Mouse (Mus musculus) heart, embryonic 15.5 days (tissue): ENCODE results near the gene Gjd2. TPM values are rescaled to one million over a fixed set of nuclear protein-coding genes. Genes with fewer than 3 reads are reported as not detected.

ENCODE experiments used
- ATAC-seq: fragments of 200-750 bp; cut with Nextera tagmentation; replicated peaks from 2 replicates; pipeline ENCODE4 v1.8.0; 2017; ENCODE audit warnings: low read depth, moderate TSS enrichment; ENCODE audit not compliant: insufficient number of reproducible peaks, insufficient read depth, low FRiP score
- H3K27ac ChIP-seq: fragments of 300-500 bp; sonication (generic); 2 replicates; pipeline ENCODE4 v1.5.1; 2015; ENCODE audit warnings: mild to moderate bottlenecking, inconsistent platforms
- H3K27me3 ChIP-seq: fragments of 300-500 bp; sonication (generic); 2 replicates; pipeline ENCODE4 v1.6.1; 2015; ENCODE audit warnings: inconsistent platforms
- H3K36me3 ChIP-seq: fragments of 300-500 bp; sonication (generic); 2 replicates; pipeline ENCODE4 v1.6.1; 2015; ENCODE audit warnings: mild to moderate bottlenecking, inconsistent platforms
- H3K4me1 ChIP-seq: fragments of 300-500 bp; sonication (generic); replicated peaks from 2 replicates; pipeline ENCODE4 v1.6.1; 2015; ENCODE audit warnings: inconsistent platforms
- H3K4me2 ChIP-seq: fragments of 300-500 bp; sonication (generic); 2 replicates; pipeline ENCODE4 v1.6.1; 2015; ENCODE audit warnings: inconsistent platforms, mild to moderate bottlenecking, moderate library complexity
- H3K4me3 ChIP-seq: fragments of 300-500 bp; sonication (generic); 2 replicates; pipeline ENCODE4 v1.5.1; 2015; ENCODE audit warnings: mild to moderate bottlenecking, inconsistent platforms
- H3K9ac ChIP-seq: fragments of 300-500 bp; sonication (generic); 2 replicates; pipeline ENCODE4 v1.6.1; 2015; ENCODE audit warnings: mild to moderate bottlenecking, inconsistent platforms
- H3K9me3 ChIP-seq: fragments of 300-500 bp; sonication (generic); replicated peaks from 2 replicates; pipeline ENCODE4 v1.6.1; 2016; ENCODE audit warnings: inconsistent platforms
- WGBS: fragments of 180-500 bp; shearing (Covaris S2); methylation state at CpG from one replicate; pipeline ENCODE4 v1.1.7; 2015; ENCODE audit warnings: mixed read lengths; 5-methylcytosine and 5-hydroxymethylcytosine counted together
- polyA plus RNA-seq: library from polyadenylated mRNA; unstranded; fragments of >200 nt; fragmentation: Nextera tagmentation; extraction: Ambion mirVana; gene quantifications from 2 replicates; pipeline ENCODE4 v1.2.1, GENCODE M21; 2015

The Gjd2 gene
- polyA plus RNA-seq, 1 experiment from 2014 or later: 0.06 TPM

- H3K27ac ChIP-seq: no peak overlapping the region
- no peak; the same call in 1 of the 2 replicates for ATAC-seq
- no peaks in the 10 kb centered on the region for H3K36me3 ChIP-seq
- H3K9ac ChIP-seq: no peak overlapping the region
- H3K9me3 ChIP-seq: no peaks in the 10 kb centered on the region
- H3K27me3 ChIP-seq: peaks cover 51% of the 10 kb centered on the region
- peaks cover 14% of the 10 kb centered on the region for H3K4me1 ChIP-seq
- peak overlapping the region; percentile 91 for H3K4me2 ChIP-seq
- H3K4me3 ChIP-seq: peak overlapping the region; percentile 53
- 3% methylated on average over 19 of the region's 19 CpGs for WGBS
Measured at GRCm38 (mm10) chr2:114012749-114013211, 639 bp downstream of the Gjd2 start.

- H3K4me1 ChIP-seq: peaks cover 14% of the 10 kb centered on the region
- no peak for ATAC-seq
- peaks cover 43% of the 10 kb centered on the region for H3K27me3 ChIP-seq
- no peaks in the 10 kb centered on the region for H3K36me3 ChIP-seq
- 39% methylated on average over 4 of the region's 4 CpGs for WGBS
- H3K9me3 ChIP-seq: no peaks in the 10 kb centered on the region
- H3K4me3 ChIP-seq: no peak overlapping the region
- no peak overlapping the region for H3K27ac ChIP-seq
- no peak overlapping the region for H3K9ac ChIP-seq
- no peak overlapping the region for H3K4me2 ChIP-seq
Measured at GRCm38 (mm10) chr2:114011838-114012237, 1.6 kb downstream of the Gjd2 start.

- Histone ChIP-seq H3K4me3 (no peak overlapping the region), H3K4me1 (peaks cover 7% of the 10 kb centered on the region), H3K27ac (no peak overlapping the region), H3K9me3 (no peaks in the 10 kb centered on the region), H3K4me2 (no peak overlapping the region), H3K27me3 (peaks cover 14% of the 10 kb centered on the region), H3K36me3 (no peaks in the 10 kb centered on the region), H3K9ac (no peak overlapping the region)
- 69% methylated on average over 2 of the region's 2 CpGs for WGBS
- ATAC-seq: no peak
Measured at GRCm38 (mm10) chr2:114008321-114008720, 5.1 kb downstream of the Gjd2 start.

GRCm38 (mm10) chr2:113997484-113997883 lies 15.9 kb downstream of the Gjd2 start:
- Histone ChIP-seq H3K4me3 (no peak overlapping the region), H3K4me2 (no peak overlapping the region), H3K36me3 (no peaks in the 10 kb centered on the region), H3K9me3 (no peaks in the 10 kb centered on the region), H3K27ac (no peak overlapping the region), H3K9ac (no peak overlapping the region), H3K4me1 (no peaks in the 10 kb centered on the region), H3K27me3 (no peaks in the 10 kb centered on the region)
- ATAC-seq: no peak
- 50% methylated on average over 8 of the region's 8 CpGs for WGBS

- Histone ChIP-seq H3K27ac (no peak overlapping the region), H3K36me3 (no peaks in the 10 kb centered on the region), H3K9ac (no peak overlapping the region), H3K4me3 (no peak overlapping the region), H3K4me1 (no peaks in the 10 kb centered on the region), H3K9me3 (no peaks in the 10 kb centered on the region), H3K4me2 (no peak overlapping the region), H3K27me3 (no peaks in the 10 kb centered on the region)
- no peak for ATAC-seq
Measured at GRCm38 (mm10) chr2:113996930-113997329, 16.5 kb downstream of the Gjd2 start.

- no peaks in the 10 kb centered on the region for H3K27me3 ChIP-seq
- no peak overlapping the region for H3K4me3 ChIP-seq
- H3K27ac ChIP-seq: no peak overlapping the region
- no peak for ATAC-seq
- WGBS: 74% methylated on average over 2 of the region's 2 CpGs
- no peaks in the 10 kb centered on the region for H3K36me3 ChIP-seq
- H3K4me2 ChIP-seq: no peak overlapping the region
- no peak overlapping the region for H3K9ac ChIP-seq
- H3K9me3 ChIP-seq: no peaks in the 10 kb centered on the region
- H3K4me1 ChIP-seq: peaks cover 20% of the 10 kb centered on the region; the same call in 1 of the 2 replicates
Measured at GRCm38 (mm10) chr2:113984890-113985289, 28.5 kb downstream of the Gjd2 start.

GRCm38 (mm10) chr2:113980664-113981063 lies 32.8 kb downstream of the Gjd2 start:
- peak overlapping the region; percentile 92 for H3K27ac ChIP-seq
- no peaks in the 10 kb centered on the region for H3K27me3 ChIP-seq
- H3K4me3 ChIP-seq: no peak overlapping the region
- no peaks in the 10 kb centered on the region for H3K9me3 ChIP-seq
- peak; percentile 95 for ATAC-seq
- no peaks in the 10 kb centered on the region for H3K36me3 ChIP-seq
- peaks cover 31% of the 10 kb centered on the region for H3K4me1 ChIP-seq
- whole genome bisulfite sequencing: 34% methylated on average over 8 of the region's 8 CpGs
- 0 out of 2 replicates have a peak overlapping the region, but pooled peaks have one; percentile 16 for H3K4me2 ChIP-seq
- 0 out of 2 replicates have a peak overlapping the region, but pooled peaks have one; percentile 26 for H3K9ac ChIP-seq

GRCm38 (mm10) chr2:113978151-113978771 lies 35.2 kb downstream of the Gjd2 start:
- ATAC-seq: no peak
- H3K27me3 ChIP-seq: no peaks in the 10 kb centered on the region
- H3K9me3 ChIP-seq: no peaks in the 10 kb centered on the region
- no peak overlapping the region for H3K4me2 ChIP-seq
- H3K9ac ChIP-seq: no peak overlapping the region
- no peaks in the 10 kb centered on the region for H3K36me3 ChIP-seq
- WGBS: 51% methylated on average over 5 of the region's 5 CpGs
- H3K4me1 ChIP-seq: peaks cover 22% of the 10 kb centered on the region
- H3K4me3 ChIP-seq: no peak overlapping the region
- peak overlapping the region; percentile 20; the same call in 1 of the 2 replicates for H3K27ac ChIP-seq

GRCm38 (mm10) chr2:113973950-113974349 lies 39.5 kb downstream of the Gjd2 start:
- Histone ChIP-seq H3K9ac (no peak overlapping the region), H3K36me3 (no peaks in the 10 kb centered on the region), H3K27ac (no peak overlapping the region), H3K4me2 (no peak overlapping the region), H3K27me3 (no peaks in the 10 kb centered on the region), H3K4me3 (no peak overlapping the region), H3K9me3 (no peaks in the 10 kb centered on the region), H3K4me1 (peaks cover 11% of the 10 kb centered on the region)
- ATAC-seq: peak; percentile 31; the same call in 1 of the 2 replicates
- 60% methylated on average over 7 of the region's 7 CpGs for WGBS

- H3K36me3 ChIP-seq: no peaks in the 10 kb centered on the region
- H3K27ac ChIP-seq: no peak overlapping the region
- H3K4me2 ChIP-seq: no peak overlapping the region
- no peak for ATAC-seq
- 34% methylated on average over 4 of the region's 4 CpGs for WGBS
- no peaks in the 10 kb centered on the region for H3K4me1 ChIP-seq
- no peaks in the 10 kb centered on the region for H3K9me3 ChIP-seq
- H3K27me3 ChIP-seq: no peaks in the 10 kb centered on the region
- no peak overlapping the region for H3K4me3 ChIP-seq
- H3K9ac ChIP-seq: no peak overlapping the region
Measured at GRCm38 (mm10) chr2:113966421-113966820, 47.0 kb downstream of the Gjd2 start.
